Mouse (Mus musculus) embryo, embryonic 10 days (tissue): ENCODE data around the gene Dlg4.
"Not testable (repeated sequence)": the region's sequence is repeated elsewhere in the genome, so short reads cannot be mapped to it uniquely, and the experiment has no call there.

Experiments used
- DNase-seq: peaks from one replicate; pipeline ENCODE4 v3.0.0-alpha.2; 2015; ENCODE audit warnings: low spot score

Gene Dlg4

GRCm38 (mm10) chr11:69996161-69997061 lies 20.3 kb upstream of the Dlg4 start:
- no peak for DNase-seq

- peak; percentile 82 for DNase-seq
Measured at GRCm38 (mm10) chr11:69997070-69997509, 19.7 kb upstream of the Dlg4 start.

DNA sequence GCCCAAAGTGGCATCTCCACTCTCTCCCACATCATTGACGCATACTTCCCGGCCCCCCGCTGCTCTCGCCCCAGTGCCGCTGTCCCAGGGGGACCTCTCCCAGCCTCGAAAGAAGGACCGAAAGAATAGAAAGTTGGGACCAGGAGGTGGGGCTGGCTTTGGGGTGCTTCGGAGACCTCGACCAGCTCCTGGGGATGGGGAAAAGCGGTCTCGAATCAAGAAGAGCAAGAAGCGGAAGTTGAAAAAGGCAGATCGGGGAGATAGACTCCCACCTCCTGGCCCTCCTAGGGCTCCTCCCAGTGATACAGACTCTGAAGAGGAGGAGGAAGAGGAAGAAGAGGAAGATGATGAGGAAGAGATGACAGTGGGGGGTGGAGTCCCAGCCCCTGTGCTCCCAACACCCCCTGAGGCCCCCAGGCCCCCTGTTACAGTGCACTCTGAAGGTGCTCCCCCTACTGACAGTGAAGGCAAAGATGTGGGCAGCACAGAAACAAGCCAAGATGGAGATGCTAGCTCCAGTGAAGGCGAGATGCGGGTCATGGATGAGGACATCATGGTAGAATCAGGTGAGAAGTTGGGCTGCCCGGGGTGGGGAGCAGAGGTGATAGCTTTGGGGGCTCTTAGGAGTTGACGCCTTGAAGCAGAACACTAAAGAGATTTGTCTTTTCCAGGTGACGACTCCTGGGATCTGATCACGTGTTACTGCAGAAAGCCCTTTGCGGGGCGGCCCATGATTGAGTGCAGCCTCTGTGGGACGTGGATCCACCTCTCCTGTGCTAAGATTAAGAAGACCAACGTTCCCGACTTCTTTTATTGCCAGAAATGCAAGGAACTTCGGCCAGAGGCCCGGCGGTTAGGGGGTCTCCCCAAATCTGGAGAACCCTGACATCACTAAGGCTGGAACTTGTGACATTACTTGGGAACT lies 17.9 kb upstream of the Dlg4 start:
- DNase-seq: no peak

DNA sequence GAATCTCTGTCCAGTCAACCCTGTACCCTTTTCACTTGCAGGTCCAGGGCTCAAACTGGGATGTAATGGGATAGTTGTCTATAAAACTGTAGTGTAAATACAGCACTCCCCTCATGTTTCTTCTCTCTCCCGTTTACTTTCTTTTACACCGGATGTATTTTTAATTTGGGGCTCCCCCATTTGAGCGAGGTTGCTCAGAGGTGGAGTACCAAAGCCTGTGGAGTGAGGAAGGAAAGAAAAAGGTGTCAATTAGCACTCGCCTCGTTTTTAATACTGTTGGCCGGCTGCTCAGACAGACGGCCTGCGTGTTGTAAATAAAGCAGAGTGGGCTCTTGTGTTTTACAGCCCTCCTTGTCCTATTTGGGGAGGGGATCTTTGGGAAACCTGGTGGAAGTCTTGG lies 17.1 kb upstream of the Dlg4 start:
- no peak for DNase-seq

GRCm38 (mm10) chr11:70000396-70000898 lies 16.3 kb upstream of the Dlg4 start, which contains the start of gene Dvl2:
TSS of gene Dvl2 (plus strand) at chr11:70000595.
- DNase-seq: peak; percentile 99

- no peak for DNase-seq
Measured at GRCm38 (mm10) chr11:70001159-70001558, 15.6 kb upstream of the Dlg4 start.

GRCm38 (mm10) chr11:70001865-70002264 lies 14.9 kb upstream of the Dlg4 start:
- peak; percentile 73 for DNase-seq

- DNase-seq: no peak
Measured at GRCm38 (mm10) chr11:70002471-70002870, 14.3 kb upstream of the Dlg4 start.

- DNase-seq: peak; percentile 61
Measured at GRCm38 (mm10) chr11:70005521-70005920, 11.2 kb upstream of the Dlg4 start.

GRCm38 (mm10) chr11:70010033-70010432 lies 6.7 kb upstream of the Dlg4 start:
- DNase-seq: no peak

DNA sequence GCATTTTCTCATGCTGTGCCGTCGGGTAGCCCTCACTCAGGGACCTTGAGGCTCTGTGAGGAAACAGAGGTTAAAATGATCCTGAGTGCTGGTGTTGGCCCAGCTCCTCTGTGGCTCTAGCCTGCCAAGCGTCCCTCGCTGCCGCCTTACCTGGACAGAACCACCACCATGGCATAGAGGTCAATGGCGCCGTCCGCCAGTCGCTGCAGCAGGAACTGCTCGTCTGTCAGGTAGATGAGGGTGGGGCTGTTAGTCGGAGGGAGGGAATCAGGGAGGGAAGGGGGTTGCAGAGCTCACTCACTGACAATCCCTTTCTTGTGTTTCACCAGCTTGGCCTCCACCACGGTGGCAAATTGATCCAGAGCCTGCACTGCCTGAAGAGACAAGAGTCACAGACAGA lies 6.2 kb upstream of the Dlg4 start:
- no peak for DNase-seq

DNA sequence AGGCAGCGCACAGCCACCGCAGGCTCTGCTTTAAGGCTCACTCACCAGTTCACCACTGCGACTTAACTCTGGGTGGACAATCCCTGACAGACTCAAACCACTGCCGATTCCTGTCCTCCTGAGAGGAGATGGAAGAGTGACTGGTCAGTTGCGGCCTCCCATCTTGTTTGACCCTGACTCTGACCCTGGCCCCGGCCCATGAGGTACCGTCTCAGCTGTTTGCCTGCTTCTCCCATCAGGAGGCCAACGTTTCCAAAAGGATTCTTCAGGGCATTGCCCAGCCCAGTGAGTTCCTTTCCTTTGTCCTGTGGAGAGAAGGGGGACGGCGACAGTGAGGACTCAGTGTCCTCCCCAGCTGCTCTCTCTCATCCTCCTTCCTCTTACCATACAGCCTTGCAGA lies 5.8 kb upstream of the Dlg4 start:
- DNase-seq: no peak

- no peak for DNase-seq
Measured at GRCm38 (mm10) chr11:70012931-70013330, 3.8 kb upstream of the Dlg4 start.

- no peak for DNase-seq
Measured at GRCm38 (mm10) chr11:70013408-70013807, 3.3 kb upstream of the Dlg4 start.

DNA sequence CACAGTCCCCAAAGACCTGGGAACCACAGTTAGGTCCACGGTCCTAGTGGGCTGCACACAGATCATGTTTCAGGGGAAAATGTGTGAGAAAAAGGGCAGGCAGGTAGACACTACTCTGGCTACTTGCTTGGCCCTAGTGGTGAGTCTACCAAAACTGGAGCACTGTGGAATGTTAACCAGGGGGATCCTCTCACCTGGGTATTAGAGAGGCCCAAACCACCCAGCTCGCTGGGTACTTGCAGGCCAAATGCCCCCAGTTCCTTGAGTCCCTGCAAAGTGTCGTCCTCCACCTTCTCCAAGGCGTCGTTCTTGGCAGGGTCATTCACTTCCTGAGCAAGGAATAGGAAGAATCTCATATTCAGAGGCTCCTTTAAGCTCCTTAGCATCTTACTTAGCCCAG lies 2.7 kb upstream of the Dlg4 start:
- no peak for DNase-seq

DNA sequence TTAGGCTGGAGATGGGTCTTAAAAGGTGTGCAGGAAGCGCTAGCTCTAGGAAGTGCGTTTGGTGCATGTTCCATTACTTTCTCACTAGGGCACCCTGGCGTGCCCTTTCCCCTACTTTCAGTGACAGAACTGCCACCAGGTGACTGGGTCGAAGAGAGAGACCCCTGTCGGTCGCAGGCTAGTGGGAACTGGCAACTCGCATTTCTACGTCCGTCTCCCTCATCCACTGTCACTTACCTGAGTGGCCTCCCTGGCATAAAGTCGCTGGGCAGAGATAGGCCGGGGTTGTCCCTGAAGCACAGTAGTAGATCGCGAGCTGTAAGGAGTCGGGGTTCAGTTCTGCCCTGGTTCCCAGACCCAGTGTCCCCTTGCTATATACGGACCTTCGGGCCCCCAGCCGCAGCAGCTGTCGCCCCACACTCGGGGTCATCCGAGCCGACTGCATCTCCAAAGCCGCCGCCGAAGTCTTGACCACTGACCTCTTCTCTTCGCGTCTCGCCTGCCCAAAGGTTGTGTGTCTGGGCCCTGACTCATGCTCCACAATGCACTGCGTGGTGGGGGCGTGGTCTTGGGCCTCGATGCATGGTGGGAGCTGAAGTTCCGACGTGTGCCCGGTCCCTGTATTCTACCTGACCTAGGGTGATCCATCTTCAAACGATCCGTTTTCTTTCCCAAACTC lies 1.7 kb upstream of the Dlg4 start, which contains the start of gene Acadvl:
Gene Acadvl, minus strand, starts transcription at position 532 of the 679 bp plus-strand sequence.
- DNase-seq: peak; percentile 98

- no peak for DNase-seq
Measured at GRCm38 (mm10) chr11:70015677-70016076, 1.1 kb upstream of the Dlg4 start.

GRCm38 (mm10) chr11:70016177-70016576 lies 565 bp upstream of the Dlg4 start:
- not testable (repeated sequence) for DNase-seq

GRCm38 (mm10) chr11:70017199-70017767 lies 541 bp downstream of the Dlg4 start:
- DNase-seq: no peak

GRCm38 (mm10) chr11:70018131-70018990 lies 1.6 kb downstream of the Dlg4 start:
- peak; percentile 83 for DNase-seq
